Mouse (Mus musculus) lung, embryonic 15.5 days (tissue): ENCODE results near the gene Acoxl. TPM values are rescaled to one million over a fixed set of nuclear protein-coding genes. Genes with fewer than 3 reads are reported as not detected.

Experiments
- ATAC-seq: fragments of 200-750 bp; cut with Nextera tagmentation; 2 replicates; pipeline ENCODE4 v1.8.0; 2017; ENCODE audit warnings: moderate number of reproducible peaks, borderline replicate concordance; ENCODE audit not compliant: low FRiP score, low TSS enrichment; ENCODE audit errors: extremely low read depth
- H3K27ac ChIP-seq: fragments of 300-500 bp; sonication (generic); 2 replicates; pipeline ENCODE4 v1.5.1; 2015; ENCODE audit warnings: moderate library complexity, mild to moderate bottlenecking, inconsistent platforms
- H3K27me3 ChIP-seq: fragments of 300-500 bp; sonication (generic); 2 replicates; pipeline ENCODE4 v1.6.1; 2015; ENCODE audit warnings: inconsistent platforms
- H3K36me3 ChIP-seq: fragments of 300-500 bp; sonication (generic); 2 replicates; pipeline ENCODE4 v1.6.1; 2015; ENCODE audit warnings: inconsistent platforms
- H3K4me1 ChIP-seq: fragments of 300-500 bp; sonication (generic); 2 replicates; pipeline ENCODE4 v1.6.1; 2015; ENCODE audit warnings: inconsistent platforms
- H3K4me2 ChIP-seq: fragments of 300-500 bp; sonication (generic); 2 replicates; pipeline ENCODE4 v1.6.1; 2015; ENCODE audit warnings: inconsistent platforms, mild to moderate bottlenecking, moderate library complexity
- H3K4me3 ChIP-seq: fragments of 300-500 bp; sonication (generic); 2 replicates; pipeline ENCODE4 v1.5.1; 2015; ENCODE audit warnings: mild to moderate bottlenecking, inconsistent platforms
- H3K9ac ChIP-seq: fragments of 300-500 bp; sonication (generic); 2 replicates; pipeline ENCODE4 v1.6.1; 2015; ENCODE audit warnings: inconsistent platforms
- H3K9me3 ChIP-seq: fragments of 300-500 bp; sonication (generic); 2 replicates; pipeline ENCODE4 v1.6.1; 2016; ENCODE audit warnings: inconsistent platforms
- WGBS: fragments of 180-500 bp; shearing (Covaris S2); methylation state at CpG from one replicate; pipeline ENCODE4 v1.1.7; 2015; 5-methylcytosine and 5-hydroxymethylcytosine counted together
- polyA plus RNA-seq: library from polyadenylated mRNA; unstranded; fragments of >200 nt; fragmentation: Nextera tagmentation; extraction: Ambion mirVana; gene quantifications from 2 replicates; pipeline ENCODE4 v1.2.1, GENCODE M21; 2015

The Acoxl gene
- polyA plus RNA-seq, 1 experiment from 2014 or later: 0.17 TPM

GRCm38 (mm10) chr2:128069025-128069424 lies 230.3 kb downstream of the Acoxl start:
- no peaks in the 10 kb centered on the region for H3K36me3 ChIP-seq
- H3K4me2 ChIP-seq: no peak overlapping the region
- no peak overlapping the region for H3K4me3 ChIP-seq
- WGBS: 52% methylated on average over 2 of the region's 2 CpGs
- H3K9me3 ChIP-seq: no peaks in the 10 kb centered on the region
- H3K9ac ChIP-seq: no peak overlapping the region
- no peaks in the 10 kb centered on the region; the same call in 1 of the 2 replicates for H3K27me3 ChIP-seq
- ATAC-seq: no peak
- H3K4me1 ChIP-seq: no peaks in the 10 kb centered on the region
- H3K27ac ChIP-seq: no peak overlapping the region

DNA sequence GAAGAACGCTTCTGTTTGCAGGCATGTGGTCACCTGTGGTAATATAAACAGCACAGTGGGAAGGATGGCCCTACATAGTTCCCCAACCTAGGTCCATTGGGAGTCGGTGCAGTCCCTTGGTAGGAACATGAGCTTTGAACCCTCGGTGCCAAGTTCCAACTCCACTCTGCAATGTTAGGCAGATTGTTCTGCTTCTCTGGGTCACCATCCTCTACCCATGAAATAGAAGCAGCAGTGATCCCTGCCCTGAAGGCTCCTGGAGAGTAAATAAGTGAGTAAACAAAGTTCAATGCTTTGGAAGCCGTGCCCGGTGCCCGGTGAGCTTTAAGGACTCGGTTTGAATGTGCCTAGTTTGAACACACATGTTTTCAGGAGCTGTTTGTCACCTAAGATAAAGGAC lies 233.1 kb downstream of the Acoxl start:
- no peak overlapping the region for H3K27ac ChIP-seq
- no peaks in the 10 kb centered on the region for H3K36me3 ChIP-seq
- H3K9ac ChIP-seq: no peak overlapping the region
- no peak overlapping the region for H3K4me2 ChIP-seq
- H3K9me3 ChIP-seq: no peaks in the 10 kb centered on the region
- H3K27me3 ChIP-seq: no peaks in the 10 kb centered on the region; the same call in 1 of the 2 replicates
- 56% methylated on average over 7 of the region's 7 CpGs for WGBS
- no peak for ATAC-seq
- H3K4me1 ChIP-seq: no peaks in the 10 kb centered on the region
- no peak overlapping the region for H3K4me3 ChIP-seq

- Histone ChIP-seq H3K9me3 (no peaks in the 10 kb centered on the region), H3K36me3 (no peaks in the 10 kb centered on the region), H3K9ac (no peak overlapping the region), H3K4me2 (no peak overlapping the region), H3K27ac (no peak overlapping the region), H3K27me3 (no peaks in the 10 kb centered on the region; the same call in 1 of the 2 replicates), H3K4me1 (no peaks in the 10 kb centered on the region), H3K4me3 (no peak overlapping the region)
- WGBS: 68% methylated on average over 5 of the region's 5 CpGs
- ATAC-seq: no peak
Measured at GRCm38 (mm10) chr2:128072944-128073343, 234.3 kb downstream of the Acoxl start.

DNA sequence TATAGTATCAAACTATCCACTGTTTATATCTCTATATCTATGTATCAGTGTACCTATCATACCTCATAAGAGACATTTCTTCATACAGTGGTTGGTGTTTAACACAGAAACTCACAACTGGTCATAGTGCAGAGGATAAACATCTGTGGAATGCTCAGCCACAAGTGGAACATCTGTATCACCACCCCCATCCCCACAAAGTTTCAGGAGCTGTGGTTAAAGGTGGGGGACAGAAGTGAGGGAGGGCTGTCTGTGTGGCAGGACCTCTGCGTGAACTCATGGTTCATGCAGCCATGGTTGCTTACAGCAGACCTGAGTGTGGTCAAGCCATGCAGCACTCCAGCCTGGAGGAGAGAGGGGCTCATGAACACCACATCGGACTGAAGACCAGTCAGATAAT lies 234.9 kb downstream of the Acoxl start:
- H3K9ac ChIP-seq: no peak overlapping the region
- no peak overlapping the region for H3K4me2 ChIP-seq
- H3K4me1 ChIP-seq: no peaks in the 10 kb centered on the region
- WGBS: 84% methylated on average over 2 of the region's 2 CpGs
- no peak overlapping the region for H3K27ac ChIP-seq
- no peaks in the 10 kb centered on the region for H3K9me3 ChIP-seq
- no peaks in the 10 kb centered on the region for H3K36me3 ChIP-seq
- no peak for ATAC-seq
- no peak overlapping the region for H3K4me3 ChIP-seq
- peaks cover 1% of the 10 kb centered on the region; the same call in 1 of the 2 replicates for H3K27me3 ChIP-seq

- H3K27ac ChIP-seq: no peak overlapping the region
- H3K4me2 ChIP-seq: no peak overlapping the region
- H3K27me3 ChIP-seq: peaks cover 5% of the 10 kb centered on the region; the same call in 1 of the 2 replicates
- H3K4me1 ChIP-seq: no peaks in the 10 kb centered on the region
- no peak overlapping the region for H3K9ac ChIP-seq
- no peaks in the 10 kb centered on the region for H3K9me3 ChIP-seq
- no peaks in the 10 kb centered on the region for H3K36me3 ChIP-seq
- no peak overlapping the region for H3K4me3 ChIP-seq
- WGBS: 82% methylated on average over 4 of the region's 4 CpGs
- no peak for ATAC-seq
Measured at GRCm38 (mm10) chr2:128076936-128077335, 238.3 kb downstream of the Acoxl start.

- Histone ChIP-seq H3K4me2 (no peak overlapping the region), H3K27me3 (peaks cover 5% of the 10 kb centered on the region; the same call in 1 of the 2 replicates), H3K4me3 (no peak overlapping the region), H3K27ac (no peak overlapping the region), H3K4me1 (no peaks in the 10 kb centered on the region), H3K9me3 (no peaks in the 10 kb centered on the region), H3K36me3 (no peaks in the 10 kb centered on the region), H3K9ac (no peak overlapping the region)
- WGBS: 35% methylated on average over 5 of the region's 5 CpGs
- ATAC-seq: no peak
Measured at GRCm38 (mm10) chr2:128078859-128079258, 240.2 kb downstream of the Acoxl start.

- peaks cover 5% of the 10 kb centered on the region; the same call in 1 of the 2 replicates for H3K27me3 ChIP-seq
- no peak overlapping the region for H3K27ac ChIP-seq
- no peak for ATAC-seq
- no peak overlapping the region for H3K4me2 ChIP-seq
- no peaks in the 10 kb centered on the region for H3K36me3 ChIP-seq
- H3K9ac ChIP-seq: no peak overlapping the region
- WGBS: 66% methylated on average over 6 of the region's 6 CpGs
- H3K4me1 ChIP-seq: no peaks in the 10 kb centered on the region
- H3K9me3 ChIP-seq: no peaks in the 10 kb centered on the region
- H3K4me3 ChIP-seq: no peak overlapping the region
Measured at GRCm38 (mm10) chr2:128079316-128079715, 240.6 kb downstream of the Acoxl start.

- Histone ChIP-seq H3K27ac (no peak overlapping the region), H3K27me3 (peaks cover 1% of the 10 kb centered on the region; the same call in 1 of the 2 replicates), H3K9ac (no peak overlapping the region), H3K4me3 (no peak overlapping the region), H3K36me3 (no peaks in the 10 kb centered on the region), H3K4me1 (no peaks in the 10 kb centered on the region), H3K9me3 (no peaks in the 10 kb centered on the region), H3K4me2 (no peak overlapping the region)
- 5% methylated on average over 3 of the region's 3 CpGs for WGBS
- ATAC-seq: no peak
Measured at GRCm38 (mm10) chr2:128083844-128084243, 245.2 kb downstream of the Acoxl start.

GRCm38 (mm10) chr2:128084607-128085006 lies 245.9 kb downstream of the Acoxl start:
- ATAC-seq: no peak
- no peak overlapping the region for H3K27ac ChIP-seq

GRCm38 (mm10) chr2:128085481-128085880 lies 246.8 kb downstream of the Acoxl start:
- no peak overlapping the region for H3K4me3 ChIP-seq
- H3K4me2 ChIP-seq: no peak overlapping the region
- no peaks in the 10 kb centered on the region for H3K36me3 ChIP-seq
- H3K9me3 ChIP-seq: no peaks in the 10 kb centered on the region
- H3K27me3 ChIP-seq: no peaks in the 10 kb centered on the region
- 94% methylated on average over 1 of the region's 1 CpGs for WGBS
- H3K9ac ChIP-seq: no peak overlapping the region
- ATAC-seq: no peak
- H3K27ac ChIP-seq: no peak overlapping the region
- no peaks in the 10 kb centered on the region for H3K4me1 ChIP-seq

More at GRCm38 (mm10) chr2:128084607-128085006, 245.9 kb downstream of the Acoxl start:
- 73% methylated on average over 5 of the region's 5 CpGs for WGBS
- no peaks in the 10 kb centered on the region for H3K4me1 ChIP-seq
- no peaks in the 10 kb centered on the region for H3K9me3 ChIP-seq
- H3K27me3 ChIP-seq: no peaks in the 10 kb centered on the region
- H3K36me3 ChIP-seq: no peaks in the 10 kb centered on the region
- no peak overlapping the region for H3K4me2 ChIP-seq
- H3K4me3 ChIP-seq: no peak overlapping the region
- H3K9ac ChIP-seq: no peak overlapping the region

DNA sequence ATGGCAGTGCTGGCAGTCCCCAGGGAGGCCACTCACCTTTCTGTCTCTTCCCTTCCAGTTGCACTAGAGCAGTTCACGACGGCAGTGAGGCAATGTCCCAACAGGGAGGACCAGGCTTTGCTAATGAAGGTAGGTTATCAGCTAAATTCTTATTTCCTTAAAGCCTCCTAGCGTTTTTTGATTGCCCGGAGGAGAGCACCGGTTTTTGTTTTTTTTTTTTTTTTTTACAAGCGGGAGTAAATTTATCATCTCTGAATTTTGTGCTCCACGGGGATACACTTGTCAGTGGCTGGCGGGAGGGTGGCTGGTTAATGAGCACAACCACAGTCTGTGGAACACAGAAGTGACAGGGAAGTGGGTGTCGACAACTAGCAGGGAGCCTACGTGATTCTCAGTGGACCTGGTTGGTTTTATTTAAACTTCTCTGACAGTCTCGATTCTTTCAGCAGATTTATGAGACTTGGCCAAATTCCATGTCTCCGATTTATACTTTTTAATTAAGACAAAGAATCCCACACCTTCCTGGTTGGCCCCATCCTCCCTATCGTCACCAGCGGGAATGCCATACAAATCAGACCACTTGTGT lies 247.7 kb downstream of the Acoxl start:
- H3K27me3 ChIP-seq: no peaks in the 10 kb centered on the region
- no peaks in the 10 kb centered on the region for H3K9me3 ChIP-seq
- no peak overlapping the region for H3K4me3 ChIP-seq
- no peak overlapping the region for H3K27ac ChIP-seq
- 42% methylated on average over 14 of the region's 14 CpGs for WGBS
- no peak overlapping the region for H3K9ac ChIP-seq
- no peak for ATAC-seq
- no peak overlapping the region for H3K4me2 ChIP-seq
- H3K36me3 ChIP-seq: no peaks in the 10 kb centered on the region
- H3K4me1 ChIP-seq: no peaks in the 10 kb centered on the region

DNA sequence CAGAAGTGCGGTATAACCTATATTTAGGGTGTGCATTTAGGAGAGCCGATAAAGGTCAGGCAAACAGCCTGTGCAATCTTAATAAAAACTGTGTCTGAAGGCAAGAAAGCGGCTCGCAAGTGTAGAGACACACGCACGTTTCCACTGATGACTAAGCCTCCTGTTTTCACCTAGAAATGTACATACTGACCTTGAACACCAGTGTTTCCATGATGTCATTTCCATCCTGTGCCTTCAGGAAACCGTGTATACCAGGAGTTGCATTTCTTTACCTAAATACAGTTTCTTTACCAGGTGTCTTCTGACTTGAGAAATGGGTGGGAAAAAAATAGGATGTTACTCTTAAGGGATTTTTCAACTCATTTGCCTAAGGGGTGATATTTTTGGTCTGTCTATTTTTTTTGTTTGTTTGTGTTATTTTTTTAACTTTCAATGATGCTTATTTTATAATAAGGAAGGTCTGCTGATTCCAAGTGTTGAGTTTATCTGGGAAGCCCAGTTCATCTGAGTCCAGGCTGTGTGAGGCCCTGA lies 248.4 kb downstream of the Acoxl start:
- Histone ChIP-seq H3K27ac (no peak overlapping the region), H3K4me3 (no peak overlapping the region), H3K27me3 (no peaks in the 10 kb centered on the region), H3K4me1 (no peaks in the 10 kb centered on the region), H3K9ac (no peak overlapping the region), H3K9me3 (no peaks in the 10 kb centered on the region), H3K4me2 (no peak overlapping the region), H3K36me3 (no peaks in the 10 kb centered on the region)
- WGBS: 60% methylated on average over 7 of the region's 7 CpGs
- no peak for ATAC-seq
